Mouse (Mus musculus): ENCODE measurements around the gene Uts2. TPM values are rescaled to one million over a fixed set of nuclear protein-coding genes. Genes with fewer than 3 reads are reported as not detected.

Uts2 gene
- polyA plus RNA-seq (2017; shearing (Covaris generic)): not detected

DNA sequence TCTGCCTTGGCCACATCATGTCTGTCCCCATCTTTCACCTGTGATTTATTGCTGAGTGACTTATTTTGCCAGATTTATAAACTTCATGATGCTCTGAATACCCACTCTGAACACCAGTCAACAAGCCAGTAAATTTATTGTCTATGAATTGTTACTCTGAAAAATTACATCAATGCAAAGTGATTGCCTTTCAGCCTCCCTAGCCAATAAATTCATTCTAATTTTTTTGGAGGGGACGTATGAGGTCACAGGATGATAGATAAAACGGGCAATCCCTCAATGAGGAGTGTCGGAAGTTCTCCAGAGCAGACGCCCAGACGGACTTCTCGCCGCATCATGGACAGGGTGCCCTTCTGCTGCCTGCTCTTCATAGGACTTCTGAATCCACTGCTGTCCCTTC is at the start of gene Uts2:
Uts2 (plus strand) TSS at position 301 of the 400 bp plus-strand sequence.

GRCm38 (mm10) chr4:151044037-151044943 is 47.4 kb downstream of the Uts2 start, which contains the start of gene Per3:
TSS of gene Per3 (minus strand) at chr4:151044665.

Other genes starting within 250 kb of the Uts2 start
- 2.8 TPM for gene Errfi1, start 143.2 kb upstream of the Uts2 start, polyA plus RNA-seq (2017; shearing (Covaris generic))
- gene Park7, start 82.7 kb upstream of the Uts2 start, polyA plus RNA-seq (2017; shearing (Covaris generic)): 391 TPM
- gene Tnfrsf9, start 82.5 kb upstream of the Uts2 start, polyA plus RNA-seq (2017; shearing (Covaris generic)): 317 TPM
- 1.6 TPM for gene Per3, start 47.6 kb downstream of the Uts2 start, polyA plus RNA-seq (2017; shearing (Covaris generic))
- gene Vamp3, start 60.9 kb downstream of the Uts2 start, polyA plus RNA-seq (2017; shearing (Covaris generic)): 60.3 TPM
- gene Gm13090, start 92.5 kb downstream of the Uts2 start, polyA plus RNA-seq (2017; shearing (Covaris generic)): not detected